Mouse (Mus musculus) liver, postnatal 0 days (tissue): ENCODE measurements around the gene Them7.

Source experiments
- CTCF ChIP-seq: sonication (generic); IDR thresholded peaks from 2 replicates; pipeline ENCODE4 v1.5.1; 2016; ENCODE audit warnings: antibody characterized with exemption, low read depth
- EP300 ChIP-seq: IDR thresholded peaks from 2 replicates; pipeline ENCODE4 v1.6.1; 2016; ENCODE audit warnings: antibody characterized with exemption, low read depth, mild to moderate bottlenecking

DNA sequence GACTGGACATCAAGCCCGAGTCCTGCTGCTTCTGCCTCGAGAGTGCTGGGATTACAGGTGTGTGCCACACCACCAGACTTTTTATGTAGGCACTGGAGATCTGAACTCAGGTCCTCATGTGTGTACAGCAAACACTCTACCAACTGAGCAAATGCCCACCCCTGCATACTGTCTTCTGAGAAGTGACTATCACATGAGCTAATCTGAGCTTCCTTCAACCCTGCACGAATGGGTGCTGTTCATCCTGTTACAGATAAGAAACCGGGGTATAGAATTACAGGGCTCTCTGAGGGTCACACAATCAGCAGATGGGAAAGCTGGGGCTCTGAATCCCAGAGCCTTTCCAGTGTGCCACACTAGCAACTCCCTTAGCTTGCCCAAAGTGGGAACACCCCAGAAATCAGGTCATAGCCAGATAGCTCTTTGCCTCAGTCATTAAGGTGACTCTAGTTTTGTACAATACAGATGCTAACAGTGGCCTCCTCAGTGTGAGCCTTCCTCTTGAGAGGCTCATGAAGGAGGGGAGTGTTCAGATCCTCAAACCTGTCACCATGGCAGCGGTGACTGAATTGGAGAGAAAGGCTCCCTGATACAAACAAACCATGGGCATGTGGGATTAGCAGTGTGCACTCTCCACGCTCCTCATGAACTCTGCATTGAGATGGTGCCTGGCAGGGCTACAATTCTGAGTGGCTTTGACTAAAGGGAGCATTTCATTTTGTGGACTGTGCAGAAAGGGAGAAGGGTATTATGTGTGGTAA is 166.7 kb downstream of the Them7 start:
- TF ChIP-seq CTCF: no peak
- TF ChIP-seq EP300: no peak
